Mouse (Mus musculus) neural tube, embryonic 12.5 days (tissue): ENCODE measurements at regions not wholly inside any gene's neighbourhood (a gene's known extent, or its start where the extent isn't known, plus 50 kb on each side); places are given as distances from the start of the nearest gene placed in this dataset.

Source experiments
- ATAC-seq: fragments of 200-750 bp; cut with Nextera tagmentation; 2 replicates; pipeline ENCODE4 v1.8.0; 2017; ENCODE audit warnings: low read depth, mild to moderate bottlenecking, moderate TSS enrichment, moderate library complexity; ENCODE audit not compliant: low FRiP score
- H3K27ac ChIP-seq: fragments of 300-500 bp; sonication (generic); 2 replicates; pipeline ENCODE4 v1.5.1; 2016
- H3K27me3 ChIP-seq: fragments of 300-500 bp; sonication (generic); replicated peaks from 2 replicates; pipeline ENCODE4 v1.6.1; 2016; ENCODE audit warnings: mild to moderate bottlenecking
- H3K36me3 ChIP-seq: fragments of 300-500 bp; sonication (generic); 2 replicates; pipeline ENCODE4 v1.6.1; 2016; ENCODE audit warnings: mild to moderate bottlenecking
- H3K4me1 ChIP-seq: fragments of 300-500 bp; sonication (generic); 2 replicates; pipeline ENCODE4 v1.6.1; 2016
- H3K4me2 ChIP-seq: fragments of 300-500 bp; sonication (generic); replicated peaks from 2 replicates; pipeline ENCODE4 v1.6.1; 2016; ENCODE audit warnings: mild to moderate bottlenecking
- H3K4me3 ChIP-seq: fragments of 300-500 bp; sonication (generic); 2 replicates; pipeline ENCODE4 v1.5.1; 2016
- H3K9ac ChIP-seq: fragments of 300-500 bp; sonication (generic); 2 replicates; pipeline ENCODE4 v1.6.1; 2016; ENCODE audit warnings: mild to moderate bottlenecking
- H3K9me3 ChIP-seq: fragments of 300-500 bp; sonication (generic); 2 replicates; pipeline ENCODE4 v1.6.1; 2016; ENCODE audit warnings: mild to moderate bottlenecking
- WGBS: fragments of 180-500 bp; shearing (Covaris S2); methylation state at CpG from one replicate; pipeline ENCODE4 v1.1.7; 2016; 5-methylcytosine and 5-hydroxymethylcytosine counted together

DNA sequence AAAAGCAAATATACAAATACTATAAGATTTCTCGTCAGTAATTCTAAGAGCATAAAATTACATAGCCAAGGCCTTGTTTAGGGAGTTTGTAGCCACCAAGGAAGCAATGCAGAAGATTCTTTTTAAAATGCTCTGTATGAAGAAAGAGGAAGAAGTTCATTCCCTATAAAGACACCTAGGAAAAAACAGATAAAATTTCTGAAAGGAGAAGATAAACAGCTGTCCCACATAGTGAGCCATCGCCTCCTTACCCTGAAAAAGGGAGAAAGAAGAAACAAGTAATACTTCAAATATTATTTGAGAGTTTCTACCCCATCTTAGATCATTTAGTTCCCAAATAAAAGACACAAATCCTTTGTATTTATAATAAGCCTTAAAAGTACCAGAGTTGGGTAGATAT lies 190.3 kb upstream of the Mad2l1 start:
- Histone ChIP-seq H3K4me1 (no peaks in the 10 kb centered on the region), H3K9me3 (no peaks in the 10 kb centered on the region), H3K36me3 (no peaks in the 10 kb centered on the region), H3K27ac (no peak overlapping the region), H3K4me2 (no peak overlapping the region), H3K9ac (no peak overlapping the region), H3K4me3 (no peak overlapping the region), H3K27me3 (no peaks in the 10 kb centered on the region)
- ATAC-seq, result no peak
- whole genome bisulfite sequencing, result 96% methylated on average over 2 of the region's 2 CpGs

DNA sequence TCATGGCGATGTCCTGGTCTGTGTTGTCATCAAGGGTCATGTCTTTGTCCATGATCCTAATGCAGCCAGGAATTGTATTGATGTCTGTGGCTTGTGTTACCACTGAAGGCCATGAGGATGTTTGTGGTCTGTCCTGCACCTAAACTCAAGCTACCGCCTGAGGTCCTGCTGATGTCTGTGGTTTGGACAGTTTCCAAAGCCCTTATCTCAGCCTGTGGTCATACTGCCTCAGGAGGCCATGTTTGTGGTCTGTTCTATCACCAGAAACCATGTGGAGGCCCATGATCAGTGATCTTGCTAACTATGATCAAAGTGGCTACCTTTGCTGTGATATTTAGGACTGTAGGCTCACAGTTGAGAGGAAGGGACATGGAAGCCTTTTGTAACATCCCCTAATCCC lies 187.8 kb upstream of the Mad2l1 start:
- Histone ChIP-seq H3K27me3 (no peaks in the 10 kb centered on the region), H3K4me2 (no peak overlapping the region), H3K4me3 (no peak overlapping the region), H3K36me3 (no peaks in the 10 kb centered on the region), H3K9me3 (no peaks in the 10 kb centered on the region), H3K9ac (no peak overlapping the region), H3K27ac (no peak overlapping the region), H3K4me1 (no peaks in the 10 kb centered on the region)
- WGBS, result 90% methylated on average over 2 of the region's 2 CpGs
- no peak for ATAC-seq

DNA sequence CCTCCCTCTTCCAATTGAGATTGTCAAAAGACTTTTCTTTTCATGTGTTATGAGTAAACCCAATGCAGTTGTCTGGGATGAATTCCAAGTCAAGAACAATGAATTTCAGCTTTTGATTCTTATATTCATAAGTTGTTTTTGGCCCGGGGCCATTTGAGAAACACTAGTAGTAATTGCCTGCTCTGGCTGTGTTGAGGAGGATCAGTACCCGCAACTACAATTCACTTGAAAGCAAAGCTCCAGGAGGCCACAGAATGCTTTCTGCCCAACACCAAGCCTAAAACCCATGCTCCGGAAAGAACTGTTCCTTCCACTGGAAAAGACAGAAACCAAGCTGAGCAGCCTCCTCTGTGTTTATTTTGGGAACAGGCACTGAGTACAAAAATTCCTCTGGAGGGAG lies 174.1 kb upstream of the Mad2l1 start:
- H3K27ac ChIP-seq, result no peak overlapping the region
- WGBS, result 71% methylated on average over 3 of the region's 3 CpGs
- no peak overlapping the region for H3K4me2 ChIP-seq
- H3K9ac ChIP-seq, result no peak overlapping the region
- ATAC-seq, result no peak
- H3K9me3 ChIP-seq, result no peaks in the 10 kb centered on the region
- no peaks in the 10 kb centered on the region for H3K4me1 ChIP-seq
- no peaks in the 10 kb centered on the region for H3K36me3 ChIP-seq
- H3K27me3 ChIP-seq, result no peaks in the 10 kb centered on the region
- H3K4me3 ChIP-seq, result no peak overlapping the region

DNA sequence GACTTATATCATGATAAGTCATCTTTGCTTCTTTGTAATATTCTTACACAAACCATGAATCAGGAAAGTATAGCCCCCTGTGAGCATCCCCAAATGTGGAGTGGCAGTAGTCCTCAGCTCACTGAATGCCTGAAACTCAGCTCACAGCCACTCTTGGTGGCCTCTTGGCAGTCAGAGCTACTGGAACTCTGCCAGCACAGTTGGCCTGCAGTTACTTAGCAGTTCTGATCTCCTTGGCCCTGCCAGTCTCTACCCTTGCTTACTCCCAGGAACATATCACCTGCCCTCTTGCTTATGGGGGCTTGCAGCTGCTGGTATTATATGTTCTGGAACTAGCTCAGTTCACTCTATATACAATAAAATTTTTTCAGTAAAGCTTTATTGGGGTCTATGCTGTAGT lies 167.9 kb upstream of the Mad2l1 start:
- ATAC-seq, result no peak
- Histone ChIP-seq H3K36me3 (no peaks in the 10 kb centered on the region), H3K4me3 (no peak overlapping the region), H3K4me1 (no peaks in the 10 kb centered on the region), H3K9me3 (no peaks in the 10 kb centered on the region), H3K27me3 (no peaks in the 10 kb centered on the region), H3K4me2 (no peak overlapping the region), H3K9ac (no peak overlapping the region), H3K27ac (no peak overlapping the region)

DNA sequence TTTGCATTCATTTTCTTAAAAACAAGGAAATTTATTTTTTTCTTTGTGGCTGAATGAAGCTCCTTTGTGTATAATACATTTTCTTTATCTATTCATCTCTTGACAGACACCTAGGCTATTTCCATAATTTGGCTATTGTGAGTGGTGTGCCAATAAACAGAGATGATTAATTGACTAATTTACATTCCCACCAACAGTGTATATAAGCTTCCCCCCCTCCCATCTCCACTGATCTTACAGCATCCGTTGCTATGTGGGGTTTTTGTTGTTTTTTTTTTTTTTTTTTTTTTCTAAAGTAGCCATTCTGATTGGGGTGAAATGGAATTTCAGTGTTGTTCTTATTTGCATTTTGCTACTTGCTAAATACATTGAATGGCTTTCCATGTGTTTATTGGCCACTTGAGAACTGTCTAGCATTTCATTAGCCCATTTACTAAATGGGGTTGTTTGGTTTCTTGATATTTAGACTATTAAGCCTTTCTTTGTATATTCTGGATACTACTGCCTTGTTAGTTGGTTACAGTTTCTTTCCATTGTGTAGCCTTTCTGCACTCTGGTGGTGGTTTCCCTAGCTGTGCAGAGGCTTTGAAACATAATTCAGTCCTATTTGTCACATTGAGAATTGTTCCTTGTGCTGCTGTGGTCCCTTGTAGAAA lies 153.8 kb upstream of the Mad2l1 start:
- Histone ChIP-seq H3K9ac (no peak overlapping the region), H3K4me1 (no peaks in the 10 kb centered on the region), H3K9me3 (no peaks in the 10 kb centered on the region), H3K4me2 (no peak overlapping the region), H3K27ac (no peak overlapping the region), H3K36me3 (no peaks in the 10 kb centered on the region), H3K4me3 (no peak overlapping the region), H3K27me3 (no peaks in the 10 kb centered on the region)
- peak; percentile 77 for ATAC-seq
- 13% methylated on average over 1 of the region's 1 CpGs for WGBS

DNA sequence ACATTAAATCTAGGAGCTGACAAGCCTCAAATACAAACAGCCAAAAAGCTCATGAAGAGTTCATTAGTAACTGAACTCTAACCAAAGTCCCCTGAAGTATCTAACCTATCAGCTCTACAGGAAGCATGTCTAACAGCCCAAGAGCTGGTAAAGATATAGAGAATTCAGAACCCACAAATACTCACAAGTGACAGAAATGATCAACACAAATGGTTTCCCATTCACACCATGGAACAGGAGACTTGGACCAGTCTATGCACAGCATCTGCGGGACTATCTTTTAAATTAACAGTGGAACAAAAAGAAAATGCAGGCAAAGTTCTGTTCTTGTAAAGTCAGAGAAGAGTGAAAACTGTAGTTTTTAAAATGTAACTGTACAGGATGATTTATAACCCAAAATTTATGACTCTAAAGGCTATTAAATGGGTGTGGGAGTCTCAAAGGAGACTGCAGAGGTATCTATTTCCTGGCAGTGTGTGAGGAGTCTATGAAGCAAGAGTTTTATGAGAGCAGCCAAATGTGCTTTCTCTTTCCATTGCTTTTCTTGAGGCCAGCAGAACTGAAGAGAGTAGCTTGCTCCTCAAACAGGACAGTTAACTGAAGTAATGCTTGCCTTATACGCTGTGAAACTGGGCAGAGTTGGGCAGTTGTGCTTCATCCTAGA lies 152.7 kb upstream of the Mad2l1 start:
- H3K4me3 ChIP-seq, result no peak overlapping the region
- ATAC-seq, result no peak
- H3K4me2 ChIP-seq, result no peak overlapping the region
- no peak overlapping the region for H3K9ac ChIP-seq
- 77% methylated on average over 2 of the region's 2 CpGs for WGBS
- no peaks in the 10 kb centered on the region for H3K4me1 ChIP-seq
- no peaks in the 10 kb centered on the region for H3K27me3 ChIP-seq
- H3K9me3 ChIP-seq, result no peaks in the 10 kb centered on the region
- no peak overlapping the region for H3K27ac ChIP-seq
- no peaks in the 10 kb centered on the region for H3K36me3 ChIP-seq

DNA sequence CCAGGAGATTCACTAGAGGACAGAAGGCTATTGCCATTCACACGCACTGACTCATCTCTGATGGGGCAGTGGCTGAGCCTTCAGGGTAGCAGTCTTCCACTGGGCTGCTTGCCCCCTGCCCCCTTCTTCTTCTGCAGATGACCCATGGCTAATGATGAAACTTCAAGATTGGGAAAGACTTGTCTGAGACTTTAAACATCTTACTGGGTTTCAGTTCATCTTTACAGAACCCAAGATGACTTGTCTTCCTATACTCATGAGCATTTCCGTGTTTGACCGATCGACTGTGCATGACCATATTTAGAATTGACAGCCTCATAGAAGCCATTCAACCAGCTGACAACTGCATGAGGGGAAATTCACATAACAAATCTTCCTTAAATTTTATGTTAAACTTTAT lies 140.0 kb upstream of the Mad2l1 start:
- H3K27ac ChIP-seq, result no peak overlapping the region
- H3K9me3 ChIP-seq, result no peaks in the 10 kb centered on the region
- H3K4me2 ChIP-seq, result no peak overlapping the region
- no peaks in the 10 kb centered on the region for H3K4me1 ChIP-seq
- ATAC-seq, result no peak
- no peak overlapping the region for H3K4me3 ChIP-seq
- 91% methylated on average over 4 of the region's 4 CpGs for WGBS
- no peaks in the 10 kb centered on the region for H3K27me3 ChIP-seq
- H3K9ac ChIP-seq, result no peak overlapping the region
- no peaks in the 10 kb centered on the region for H3K36me3 ChIP-seq

DNA sequence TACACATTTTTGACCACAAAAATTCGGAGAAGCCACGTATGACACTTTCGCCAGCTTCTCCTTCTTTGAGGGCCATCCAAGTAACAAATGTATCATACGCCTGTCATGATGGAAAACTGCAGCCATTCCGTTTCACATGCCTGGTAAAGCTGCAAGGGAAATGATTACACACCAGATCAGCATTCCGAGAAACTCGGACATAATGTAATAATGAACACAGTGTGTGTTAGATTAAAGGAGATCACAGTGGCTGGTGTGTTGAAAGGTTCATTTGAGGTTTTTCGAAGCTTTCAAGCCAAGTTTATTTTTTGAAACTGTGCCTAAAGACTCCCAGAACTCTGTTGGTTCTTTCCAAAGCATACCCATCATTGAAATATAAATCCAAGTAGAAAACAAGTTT lies 137.8 kb upstream of the Mad2l1 start:
- Histone ChIP-seq H3K36me3 (no peaks in the 10 kb centered on the region), H3K27me3 (no peaks in the 10 kb centered on the region), H3K9ac (no peak overlapping the region), H3K4me2 (no peak overlapping the region), H3K9me3 (no peaks in the 10 kb centered on the region), H3K4me3 (no peak overlapping the region), H3K27ac (no peak overlapping the region), H3K4me1 (peaks cover 9% of the 10 kb centered on the region)
- no peak for ATAC-seq
- WGBS, result 85% methylated on average over 8 of the region's 8 CpGs

DNA sequence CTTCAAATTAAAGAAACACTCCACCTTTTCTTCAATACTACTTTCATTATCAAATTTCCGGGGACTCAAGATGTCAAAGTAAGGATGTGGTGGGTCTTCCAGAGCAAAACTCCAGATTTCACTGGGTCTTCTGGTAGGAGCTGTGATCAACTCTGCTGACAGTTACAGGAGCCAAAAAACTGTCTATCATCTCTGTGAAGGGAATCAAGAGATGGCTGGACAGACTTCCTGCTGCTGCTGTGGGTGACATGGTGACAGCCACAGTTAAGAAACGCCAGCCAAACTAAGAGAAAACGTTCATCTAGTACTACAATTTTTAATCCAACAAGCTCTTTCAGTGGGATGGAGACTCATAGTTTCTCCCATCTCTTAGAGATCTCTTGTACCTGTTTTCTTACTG lies 136.5 kb upstream of the Mad2l1 start:
- Histone ChIP-seq H3K27me3 (no peaks in the 10 kb centered on the region), H3K36me3 (no peaks in the 10 kb centered on the region), H3K9me3 (no peaks in the 10 kb centered on the region), H3K27ac (no peak overlapping the region), H3K9ac (no peak overlapping the region), H3K4me3 (no peak overlapping the region), H3K4me1 (peaks cover 9% of the 10 kb centered on the region), H3K4me2 (no peak overlapping the region)
- WGBS, result 44% methylated on average over 3 of the region's 3 CpGs
- no peak for ATAC-seq

DNA sequence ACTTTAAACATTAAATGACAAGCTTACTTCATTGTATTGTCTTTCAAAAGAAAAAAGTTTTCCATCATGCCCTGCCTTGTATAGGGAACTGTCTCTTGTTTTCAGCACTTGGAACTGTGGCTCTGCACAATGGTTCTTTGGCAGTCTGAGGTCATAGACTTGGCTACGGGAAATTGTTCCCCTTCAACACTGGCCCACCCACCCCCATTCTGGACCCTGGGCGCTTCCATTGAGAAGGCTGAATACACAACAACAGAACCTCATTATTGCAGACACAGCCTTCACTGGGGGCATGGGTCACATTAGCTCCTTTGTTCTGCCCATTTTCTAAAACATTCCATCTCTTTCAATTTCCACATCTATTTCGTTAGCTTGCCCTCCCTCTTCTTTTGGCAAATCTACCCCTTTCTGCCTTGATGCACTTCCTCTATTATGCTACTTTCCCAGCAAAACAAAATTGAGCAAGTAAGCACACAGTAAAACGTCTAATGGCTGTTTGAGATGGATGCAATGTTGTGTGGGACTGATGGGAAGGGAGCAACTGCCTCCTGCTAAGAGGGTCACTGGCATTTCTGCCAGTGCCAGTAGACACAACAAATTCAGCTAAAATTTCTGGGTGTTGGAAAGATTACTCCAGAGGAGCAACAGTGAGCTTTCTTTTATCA lies 136.0 kb upstream of the Mad2l1 start:
- Histone ChIP-seq H3K4me2 (no peak overlapping the region), H3K9me3 (no peaks in the 10 kb centered on the region), H3K4me1 (peaks cover 9% of the 10 kb centered on the region), H3K4me3 (no peak overlapping the region), H3K27me3 (no peaks in the 10 kb centered on the region), H3K36me3 (no peaks in the 10 kb centered on the region), H3K27ac (no peak overlapping the region), H3K9ac (no peak overlapping the region)
- WGBS, result 17% methylated on average over 4 of the region's 4 CpGs
- ATAC-seq, result peak; percentile 82

DNA sequence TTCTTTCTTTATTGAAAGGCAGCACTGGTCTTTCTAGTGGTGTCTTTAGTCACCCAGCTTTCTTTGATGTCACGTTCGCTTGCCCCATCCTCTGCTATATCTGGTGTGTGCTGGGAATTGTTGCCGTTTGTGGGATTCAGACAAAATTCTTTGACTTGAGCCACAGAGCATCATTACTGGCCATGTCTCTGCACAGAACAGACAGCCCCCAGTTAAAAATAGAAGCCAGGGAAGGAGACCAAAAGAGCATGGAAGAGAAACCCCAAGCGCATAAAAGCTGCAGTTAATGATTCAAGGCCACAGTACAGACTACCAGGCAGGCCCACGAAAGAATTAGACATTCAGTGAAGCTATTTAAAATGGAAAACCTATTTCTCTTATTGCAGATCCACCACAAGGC lies 133.7 kb upstream of the Mad2l1 start:
- ATAC-seq, result no peak
- H3K4me3 ChIP-seq, result no peak overlapping the region
- peaks cover 9% of the 10 kb centered on the region for H3K4me1 ChIP-seq
- no peak overlapping the region for H3K9ac ChIP-seq
- H3K9me3 ChIP-seq, result no peaks in the 10 kb centered on the region
- H3K36me3 ChIP-seq, result no peaks in the 10 kb centered on the region
- H3K27ac ChIP-seq, result no peak overlapping the region
- no peaks in the 10 kb centered on the region for H3K27me3 ChIP-seq
- H3K4me2 ChIP-seq, result peak overlapping the region; percentile 22; the same call in 1 of the 2 replicates
- WGBS, result 14% methylated on average over 5 of the region's 5 CpGs

DNA sequence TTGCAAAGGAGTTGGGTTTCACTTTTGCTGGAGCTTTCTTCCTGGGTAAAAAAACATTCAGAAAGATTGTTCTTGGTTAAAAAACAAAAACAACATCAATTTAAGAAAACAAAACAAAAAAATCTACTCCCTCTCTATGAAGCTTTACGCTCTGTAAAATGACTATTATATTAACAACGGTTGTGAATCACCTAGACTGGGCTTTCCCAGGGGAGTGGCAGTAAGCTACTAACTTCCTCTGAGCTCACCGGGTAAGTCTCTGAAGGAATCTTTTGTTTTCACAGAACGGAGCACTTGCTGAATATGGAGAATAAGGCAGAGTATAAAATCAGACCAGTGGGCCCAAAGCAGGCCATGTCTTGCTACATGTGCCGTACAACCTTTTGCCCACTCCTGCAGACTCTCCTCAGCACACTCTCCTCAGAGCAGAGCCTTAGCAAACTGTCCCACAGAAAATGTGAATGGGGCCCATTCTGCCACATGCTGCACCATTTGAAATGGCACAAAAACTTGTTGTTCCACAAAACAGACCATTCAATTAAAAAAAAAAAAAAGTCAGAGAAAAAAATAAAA lies 133.2 kb upstream of the Mad2l1 start:
- Histone ChIP-seq H3K9me3 (no peaks in the 10 kb centered on the region), H3K4me1 (peaks cover 9% of the 10 kb centered on the region), H3K4me3 (no peak overlapping the region), H3K4me2 (peak overlapping the region; percentile 22; the same call in 1 of the 2 replicates), H3K27me3 (no peaks in the 10 kb centered on the region), H3K27ac (no peak overlapping the region), H3K36me3 (no peaks in the 10 kb centered on the region), H3K9ac (no peak overlapping the region)
- ATAC-seq, result 0 out of 2 replicates have a peak, but pooled peaks have one; percentile 31
- 10% methylated on average over 5 of the region's 5 CpGs for WGBS
